ENCODE assay signal across 8 mouse cellular contexts in the genomic region with DNA sequence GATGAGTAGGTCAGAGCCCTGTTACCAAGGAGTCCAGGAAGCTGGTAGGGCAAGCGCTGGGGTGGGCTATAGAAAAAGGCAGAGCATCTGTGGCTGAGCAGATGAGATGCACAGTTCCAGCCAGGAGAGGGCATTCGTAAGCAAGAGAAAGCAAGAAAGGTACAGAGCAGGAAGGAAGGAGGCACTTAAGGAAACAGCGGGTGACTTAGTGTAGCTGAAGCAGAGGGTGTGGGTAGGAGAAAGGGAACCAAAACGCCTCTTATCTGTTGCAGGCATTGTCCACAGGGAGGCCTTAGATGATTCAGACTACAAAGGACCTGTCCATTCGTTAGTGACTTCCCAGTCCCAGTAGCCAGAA. TPM values are rescaled to one million over a fixed set of nuclear protein-coding genes. Genes with fewer than 3 reads are reported as not detected.
DNase-seq lines count a peak whose midpoint lies in the region; ATAC-seq lines count a peak whose summit lies in the region.

No protein-coding gene starts in this region.

- peak overlapping the region; percentile 100 for H3K4me3 ChIP-seq in forebrain, embryonic 10.5 days
- H3K4me3 ChIP-seq in intestine, embryonic 14.5 days (ENCODE audit: low read depth, low read length), result peak overlapping the region; percentile 85
- peak overlapping the region; percentile 90 for H3K4me3 ChIP-seq in liver, embryonic 15.5 days (replicated peaks)

- no peak overlapping the region for H3K9ac ChIP-seq in intestine, embryonic 14.5 days (ENCODE audit: low read length)
- no peak overlapping the region for H3K9ac ChIP-seq in liver, embryonic 15.5 days

- H3K27me3 ChIP-seq in forebrain, embryonic 10.5 days (ENCODE audit: poor library complexity, severe bottlenecking), result no peaks in the 10 kb centered on the region
- H3K27me3 ChIP-seq in intestine, embryonic 14.5 days (replicated peaks; ENCODE audit: control insufficient read depth, insufficient read depth, low read length), result no peaks in the 10 kb centered on the region
- H3K27me3 ChIP-seq in liver, embryonic 15.5 days, result peaks cover 3% of the 10 kb centered on the region; the same call in 1 of the 2 replicates

- peak; percentile 49 to 74 for DNase-seq in adrenal gland, adult (ENCODE audit: inconsistent age in 2 of 2, low spot score in 1 of 2)
- no peak for DNase-seq in adrenal gland, adult 18-20 months (ENCODE audit: low spot score in 2 of 2)
- DNase-seq in T-cell, adult 2 months (ENCODE audit: low spot score), result peak; percentile 71
- DNase-seq in forebrain, embryonic 10.5 days (ENCODE audit: extremely low spot score, low spot score), result peak; percentile 33
- peak; percentile 73 for DNase-seq in intestine, embryonic 14.5 days (ENCODE audit: low spot score)
- peak; percentile 35 to 54 for DNase-seq in natural killer cell, adult 2 months (ENCODE audit: low spot score in 2 of 2)
- peak; percentile 83 for DNase-seq in thymus, postnatal 25 days

- ATAC-seq in intestine, embryonic 14.5 days (replicated peaks; ENCODE audit: low FRiP score, low TSS enrichment, low read depth), result 0 out of 2 replicates have a peak, but pooled peaks have one; percentile 16
- ATAC-seq in liver, embryonic 15.5 days (ENCODE audit: insufficient read depth), result peak; percentile 9; the same call in 1 of the 2 replicates

- H3K27ac ChIP-seq in forebrain, embryonic 10.5 days, result peak overlapping the region; percentile 98; the same call in 1 of the 2 replicates
- no peak overlapping the region for H3K27ac ChIP-seq in intestine, embryonic 14.5 days (ENCODE audit: low read depth)
- peak overlapping the region; percentile 52 for H3K27ac ChIP-seq in liver, embryonic 15.5 days (replicated peaks)

- peaks cover 55% of the 10 kb centered on the region for H3K36me3 ChIP-seq in forebrain, embryonic 10.5 days (replicated peaks)
- H3K36me3 ChIP-seq in intestine, embryonic 14.5 days (ENCODE audit: control insufficient read depth, insufficient read depth, low read length), result peaks cover 36% of the 10 kb centered on the region
- peaks cover 24% of the 10 kb centered on the region for H3K36me3 ChIP-seq in liver, embryonic 15.5 days (replicated peaks)

- no peaks in the 10 kb centered on the region for H3K9me3 ChIP-seq in forebrain, embryonic 10.5 days
- no peaks in the 10 kb centered on the region for H3K9me3 ChIP-seq in intestine, embryonic 14.5 days (ENCODE audit: control insufficient read depth, low read length)
- H3K9me3 ChIP-seq in liver, embryonic 15.5 days (replicated peaks), result no peaks in the 10 kb centered on the region

- peaks cover 31% of the 10 kb centered on the region for H3K4me1 ChIP-seq in forebrain, embryonic 10.5 days
- peaks cover 19% of the 10 kb centered on the region for H3K4me1 ChIP-seq in intestine, embryonic 14.5 days (replicated peaks; ENCODE audit: control insufficient read depth, insufficient read depth, low read length)
- H3K4me1 ChIP-seq in liver, embryonic 15.5 days (replicated peaks), result peaks cover 42% of the 10 kb centered on the region

- H3K4me2 ChIP-seq in intestine, embryonic 14.5 days (ENCODE audit: low read length), result peak overlapping the region; percentile 88
- H3K4me2 ChIP-seq in liver, embryonic 15.5 days, result peak overlapping the region; percentile 92

- WGBS in forebrain, embryonic 10.5 days, result 58% methylated on average over 5 of the region's 5 CpGs
- 38% methylated on average over 5 of the region's 5 CpGs for WGBS in intestine, embryonic 14.5 days
- WGBS in liver, embryonic 15.5 days (ENCODE audit: insufficient replicate concordance), result 8% methylated on average over 5 of the region's 5 CpGs

RNA-seq across cellular contexts. Expression of a gene that starts 2.4 kb away (rescaled TPM):
- total RNA-seq in adrenal gland, adult 18-20 months (2021), result 100 to 1,000 TPM; 151 to 170 TPM
- polyA plus RNA-seq in forebrain, embryonic 10.5 days (2016; fragmentation: Nextera tagmentation; extraction: Ambion mirVana), result 90.7 and 93.2 TPM in 2 replicates
- polyA plus RNA-seq in intestine, embryonic 14.5 days (2014; fragmentation: Nextera tagmentation; extraction: Ambion mirVana), result 108 and 113 TPM in 2 replicates
- polyA plus RNA-seq in liver, embryonic 15.5 days (2015; fragmentation: Nextera tagmentation; extraction: Ambion mirVana), result 45.2 and 49.8 TPM in 2 replicates

RNA-seq across cellular contexts. Expression of a gene that starts 15.2 kb away (rescaled TPM):
- total RNA-seq in adrenal gland, adult 18-20 months (2021), result 10 to 100 TPM; 23.5 to 25.8 TPM
- 39.1 and 40.3 TPM in 2 replicates for polyA plus RNA-seq in forebrain, embryonic 10.5 days (2016; fragmentation: Nextera tagmentation; extraction: Ambion mirVana)
- polyA plus RNA-seq in intestine, embryonic 14.5 days (2014; fragmentation: Nextera tagmentation; extraction: Ambion mirVana), result 32.8 and 34.0 TPM in 2 replicates
- 12.1 and 12.4 TPM in 2 replicates for polyA plus RNA-seq in liver, embryonic 15.5 days (2015; fragmentation: Nextera tagmentation; extraction: Ambion mirVana)

RNA-seq across cellular contexts. Expression of a gene that starts 44.9 kb away (rescaled TPM):
- total RNA-seq in adrenal gland, adult 18-20 months (2021), result 10 to 100 TPM in 1 of 2 experiments, 1 to 10 TPM in 1; 8.9 to 13.5 TPM
- polyA plus RNA-seq in forebrain, embryonic 10.5 days (2016; fragmentation: Nextera tagmentation; extraction: Ambion mirVana), result 0.16 and 0.18 TPM in 2 replicates
- polyA plus RNA-seq in intestine, embryonic 14.5 days (2014; fragmentation: Nextera tagmentation; extraction: Ambion mirVana), result 9.6 and 12.9 TPM in 2 replicates
- 0.58 and 1.1 TPM in 2 replicates for polyA plus RNA-seq in liver, embryonic 15.5 days (2015; fragmentation: Nextera tagmentation; extraction: Ambion mirVana)

RNA-seq across cellular contexts. Expression of a gene that starts 48.8 kb away (rescaled TPM):
- 1 to 10 TPM; 1.5 to 2.4 TPM for total RNA-seq in adrenal gland, adult 18-20 months (2021)
- not detected in 2 replicates for polyA plus RNA-seq in forebrain, embryonic 10.5 days (2016; fragmentation: Nextera tagmentation; extraction: Ambion mirVana)
- 1.4 and 2.3 TPM in 2 replicates for polyA plus RNA-seq in intestine, embryonic 14.5 days (2014; fragmentation: Nextera tagmentation; extraction: Ambion mirVana)
- polyA plus RNA-seq in liver, embryonic 15.5 days (2015; fragmentation: Nextera tagmentation; extraction: Ambion mirVana), result not detected in 2 replicates

Comparison
In these comparisons a context has a peak if more than half of its experiments do, and no peak if none do; other contexts are left out.
1. DNase-seq: peak in adrenal gland, adult (2 of 2), T-cell, adult 2 months (single experiment), forebrain, embryonic 10.5 days (single experiment), intestine, embryonic 14.5 days (single experiment), natural killer cell, adult 2 months (2 of 2) and thymus, postnatal 25 days (single experiment); none in adrenal gland, adult 18-20 months (0 of 2).
2. Peak in every context shown above with its lines, with median percentiles within 50 percentile points of each other: H3K4me3 ChIP-seq.